Mouse (Mus musculus) midbrain, embryonic 10.5 days (tissue): ENCODE results near the gene Rps3. TPM values are rescaled to one million over a fixed set of nuclear protein-coding genes. Genes with fewer than 3 reads are reported as not detected.

ENCODE experiments used
- DNase-seq: peaks from one replicate; pipeline ENCODE4 v3.0.0-alpha.2; 2017; ENCODE audit warnings: low spot score
- H3K27ac ChIP-seq: fragments of 300-500 bp; sonication (generic); replicated peaks from 2 replicates; pipeline ENCODE4 v1.5.1; 2016; ENCODE audit warnings: mild to moderate bottlenecking
- H3K27me3 ChIP-seq: fragments of 300-500 bp; sonication (generic); 2 replicates; pipeline ENCODE4 v1.6.1; 2016; ENCODE audit warnings: low read depth, mild to moderate bottlenecking; ENCODE audit not compliant: poor library complexity, severe bottlenecking
- H3K36me3 ChIP-seq: fragments of 300-500 bp; sonication (generic); 2 replicates; pipeline ENCODE4 v1.6.1; 2016; ENCODE audit warnings: mild to moderate bottlenecking, moderate library complexity
- H3K4me1 ChIP-seq: fragments of 300-500 bp; sonication (generic); 2 replicates; pipeline ENCODE4 v1.6.1; 2016
- H3K4me3 ChIP-seq: fragments of 300-500 bp; sonication (generic); 2 replicates; pipeline ENCODE4 v1.5.1; 2016; ENCODE audit warnings: mild to moderate bottlenecking, moderate library complexity
- H3K9me3 ChIP-seq: fragments of 300-500 bp; sonication (generic); replicated peaks from 2 replicates; pipeline ENCODE4 v1.6.1; 2016; ENCODE audit warnings: mild to moderate bottlenecking
- WGBS: fragments of 180-500 bp; shearing (Covaris S2); methylation state at CpG from one replicate; pipeline ENCODE4 v1.1.7; 2016; 5-methylcytosine and 5-hydroxymethylcytosine counted together
- polyA plus RNA-seq: library from polyadenylated mRNA; unstranded; fragments of >200 nt; fragmentation: Nextera tagmentation; extraction: Ambion mirVana; gene quantifications from 2 replicates; pipeline ENCODE4 v1.2.1, GENCODE M21; 2016

The Rps3 gene
- polyA plus RNA-seq, 1 experiment from 2014 or later, result 788 TPM

DNA sequence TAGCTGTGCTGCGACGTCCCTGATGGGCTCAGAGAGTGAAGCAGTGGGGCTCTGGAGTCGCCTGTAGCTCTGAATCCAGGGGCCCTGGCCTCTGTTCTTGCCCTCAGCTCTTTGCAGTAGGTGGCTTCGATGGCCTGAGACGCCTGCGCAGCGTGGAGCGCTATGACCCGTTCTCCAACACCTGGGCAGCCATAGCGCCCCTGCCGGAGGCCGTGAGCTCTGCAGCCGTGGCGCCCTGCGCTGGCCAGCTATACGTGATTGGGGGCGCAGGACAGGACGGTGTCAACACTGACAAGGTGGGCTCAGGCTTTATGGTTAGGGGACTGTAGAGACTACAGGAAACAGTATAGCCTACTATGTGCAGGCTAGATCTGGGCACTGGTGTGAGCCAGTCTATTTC is 12.0 kb downstream of the Rps3 start:
- Histone ChIP-seq H3K27me3 (peaks cover 52% of the 10 kb centered on the region), H3K9me3 (no peaks in the 10 kb centered on the region), H3K27ac (no peak overlapping the region), H3K36me3 (peaks cover 59% of the 10 kb centered on the region), H3K4me3 (no peak overlapping the region), H3K4me1 (peaks cover 54% of the 10 kb centered on the region)
- no peak for DNase-seq
- 61% methylated on average over 18 of the region's 18 CpGs for WGBS

DNA sequence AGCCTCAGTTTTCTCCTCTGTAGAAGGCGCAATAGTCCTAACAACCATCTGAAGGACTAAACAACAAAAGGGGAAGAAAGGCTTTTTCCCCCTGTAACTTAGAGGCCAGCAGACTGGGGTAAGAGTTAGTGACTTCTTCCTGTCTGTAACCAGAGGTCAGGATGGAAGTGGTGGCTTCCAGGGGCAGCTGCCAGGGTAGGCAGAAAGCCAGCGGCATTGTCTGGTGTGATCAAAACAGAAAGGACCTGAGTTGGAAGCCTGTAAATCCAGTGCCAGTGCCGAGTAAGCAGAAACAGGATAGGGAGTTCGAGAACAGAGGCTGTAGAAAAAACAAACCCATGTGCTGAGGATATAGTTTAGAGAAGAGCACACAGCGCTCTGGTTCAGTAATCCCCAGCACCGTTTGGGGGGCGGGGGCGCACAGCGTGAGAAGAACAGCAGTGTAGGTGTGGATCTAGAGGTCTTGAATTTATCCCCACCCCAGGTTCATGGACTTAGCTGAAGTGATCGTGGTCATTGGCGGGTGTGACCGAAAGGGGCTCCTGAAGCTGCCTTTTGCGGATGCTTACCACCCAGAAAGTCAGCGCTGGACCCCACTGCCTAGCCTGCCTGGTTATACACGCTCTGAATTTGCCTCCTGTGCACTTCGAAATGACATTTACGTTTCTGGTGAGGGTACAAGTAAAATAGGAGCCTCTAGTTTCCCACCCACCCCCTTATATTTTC is 13.7 kb downstream of the Rps3 start:
- WGBS, result 87% methylated on average over 17 of the region's 17 CpGs

DNA sequence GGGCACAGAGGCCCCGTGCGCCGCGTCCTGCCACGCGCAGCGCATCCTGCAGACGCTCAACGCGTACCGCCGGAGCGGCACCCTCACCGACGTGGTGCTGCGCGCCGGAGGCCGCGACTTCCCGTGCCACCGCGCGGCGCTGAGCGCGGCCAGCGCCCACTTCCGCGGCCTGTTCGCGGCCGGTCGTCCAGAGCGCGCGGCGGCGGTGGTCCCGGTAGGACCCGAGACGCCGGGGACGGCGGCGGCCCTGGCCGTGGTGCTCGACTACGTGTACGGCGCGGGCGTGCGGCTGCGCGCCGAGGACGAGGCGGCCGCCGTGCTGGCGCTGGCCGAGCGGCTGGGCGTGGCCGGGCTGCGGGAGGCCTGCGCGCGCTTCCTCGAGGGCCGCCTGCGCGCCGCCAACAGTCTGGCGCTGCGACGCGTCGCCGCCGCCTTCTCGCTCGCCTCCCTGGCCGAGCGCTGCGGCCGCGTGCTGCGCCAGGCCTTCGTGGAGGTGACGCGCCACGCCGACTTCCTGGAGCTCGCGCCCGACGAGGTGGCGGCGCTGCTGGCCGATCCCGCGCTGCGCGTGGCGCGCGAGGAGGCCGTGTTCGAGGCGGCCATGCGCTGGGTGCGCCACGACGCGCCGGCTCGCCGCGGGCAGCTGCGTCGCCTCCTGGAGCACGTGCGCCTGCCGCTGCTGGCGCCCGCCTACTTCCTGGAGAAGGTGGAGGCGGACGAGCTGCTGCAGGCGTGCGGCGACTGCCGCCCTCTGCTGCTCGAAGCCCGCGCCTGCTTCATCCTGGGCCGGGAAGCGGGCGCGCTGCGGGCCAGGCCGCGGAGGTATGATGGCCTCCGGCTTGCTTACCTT is 15.0 kb downstream of the Rps3 start:
- H3K36me3 ChIP-seq, result peaks cover 30% of the 10 kb centered on the region
- H3K4me1 ChIP-seq, result peaks cover 51% of the 10 kb centered on the region
- peak; percentile 72 for DNase-seq
- 3% methylated on average over 145 of the region's 145 CpGs for WGBS
- H3K9me3 ChIP-seq, result no peaks in the 10 kb centered on the region
- peak overlapping the region; percentile 59 for H3K4me3 ChIP-seq
- peaks cover 56% of the 10 kb centered on the region for H3K27me3 ChIP-seq
- H3K27ac ChIP-seq, result peak overlapping the region; percentile 84

More for the DNA sequence above, 13.7 kb downstream of the Rps3 start:
- H3K4me3 ChIP-seq, result no peak overlapping the region
- H3K4me1 ChIP-seq, result peaks cover 64% of the 10 kb centered on the region
- no peak for DNase-seq
- H3K27me3 ChIP-seq, result peaks cover 56% of the 10 kb centered on the region
- no peak overlapping the region for H3K27ac ChIP-seq
- H3K36me3 ChIP-seq, result peaks cover 44% of the 10 kb centered on the region
- no peaks in the 10 kb centered on the region for H3K9me3 ChIP-seq

DNA sequence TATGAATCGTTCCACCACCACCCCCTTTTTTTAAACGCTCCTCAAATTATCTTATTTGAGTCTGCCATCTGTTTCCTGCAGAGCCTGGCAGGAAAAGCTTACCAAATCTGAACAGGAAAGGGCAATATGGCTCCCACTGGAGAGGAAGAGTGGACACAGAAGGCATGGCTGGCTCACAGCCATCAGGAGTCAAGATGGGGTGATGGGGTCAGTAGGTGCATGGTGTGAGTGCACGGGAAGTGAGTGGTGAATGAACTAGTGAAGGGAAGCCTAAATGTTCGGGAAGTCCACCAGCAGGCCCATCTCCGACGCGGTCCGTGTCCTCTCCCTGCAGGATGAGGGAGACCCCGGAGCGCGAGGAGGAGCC is 15.6 kb downstream of the Rps3 start:
- no peaks in the 10 kb centered on the region for H3K9me3 ChIP-seq
- DNase-seq, result no peak
- 30% methylated on average over 11 of the region's 11 CpGs for WGBS
- H3K4me1 ChIP-seq, result peaks cover 50% of the 10 kb centered on the region
- H3K27ac ChIP-seq, result peak overlapping the region; percentile 84
- peaks cover 56% of the 10 kb centered on the region for H3K27me3 ChIP-seq
- H3K36me3 ChIP-seq, result peaks cover 24% of the 10 kb centered on the region
- peak overlapping the region; percentile 59 for H3K4me3 ChIP-seq

DNA sequence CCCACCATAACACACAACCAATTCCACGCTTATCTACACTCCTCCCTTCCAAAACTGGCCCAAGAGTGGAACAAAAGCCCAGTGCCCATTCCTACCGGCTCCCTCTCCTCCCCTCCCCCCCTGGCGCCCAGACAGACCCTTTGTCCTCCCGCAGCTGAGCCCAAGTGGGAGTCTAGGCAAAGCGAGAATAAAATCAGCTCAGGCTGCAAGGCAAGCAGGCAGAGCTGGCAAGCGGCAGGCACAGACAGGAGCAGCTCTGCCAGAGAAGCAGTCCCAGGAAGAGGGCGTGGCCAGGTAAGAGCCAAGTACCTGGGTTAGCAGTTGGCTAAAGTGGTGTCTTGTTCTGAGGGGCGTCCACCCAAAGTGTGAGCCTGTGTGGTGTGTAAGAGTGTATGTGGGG is 17.7 kb downstream of the Rps3 start, which contains the start of gene Klhl35:
Klhl35 (plus strand) TSS at position 194 of the 400 bp plus-strand sequence.
- H3K4me1 ChIP-seq, result peaks cover 50% of the 10 kb centered on the region
- peaks cover 47% of the 10 kb centered on the region for H3K27me3 ChIP-seq
- H3K27ac ChIP-seq, result peak within 1 kb of the TSS; percentile 79
- H3K4me3 ChIP-seq, result peak within 1 kb of the TSS; percentile 33
- H3K36me3 ChIP-seq, result peaks cover 12% of the 10 kb centered on the region
- 21% methylated on average over 8 of the region's 8 CpGs for WGBS
- no peaks in the 10 kb centered on the region for H3K9me3 ChIP-seq
- peak; percentile 53 for DNase-seq

DNA sequence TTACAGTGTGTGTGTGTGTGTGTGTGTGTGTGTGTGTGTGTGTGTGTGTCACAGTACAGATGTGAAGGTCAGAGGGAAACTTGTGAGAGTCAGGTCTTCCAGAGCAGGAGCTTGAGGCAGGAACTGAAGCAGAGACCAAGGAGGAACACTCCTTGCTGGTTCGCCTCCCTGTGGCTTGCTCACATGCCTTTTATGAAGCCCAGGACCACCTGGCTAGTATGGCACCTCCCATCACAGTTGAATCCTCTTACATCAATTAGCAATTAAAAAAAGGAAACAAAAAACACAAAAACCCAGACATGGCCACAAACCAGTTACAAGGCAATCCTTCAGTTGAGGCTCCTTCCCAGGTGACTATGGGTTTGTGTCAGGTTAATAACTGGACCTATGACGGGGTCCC is 20.4 kb downstream of the Rps3 start:
- H3K9me3 ChIP-seq, result no peaks in the 10 kb centered on the region
- H3K36me3 ChIP-seq, result peaks cover 31% of the 10 kb centered on the region
- 74% methylated on average over 2 of the region's 2 CpGs for WGBS
- H3K4me3 ChIP-seq, result no peak overlapping the region
- no peak for DNase-seq
- peaks cover 32% of the 10 kb centered on the region for H3K4me1 ChIP-seq
- H3K27me3 ChIP-seq, result peaks cover 20% of the 10 kb centered on the region
- H3K27ac ChIP-seq, result no peak overlapping the region

DNA sequence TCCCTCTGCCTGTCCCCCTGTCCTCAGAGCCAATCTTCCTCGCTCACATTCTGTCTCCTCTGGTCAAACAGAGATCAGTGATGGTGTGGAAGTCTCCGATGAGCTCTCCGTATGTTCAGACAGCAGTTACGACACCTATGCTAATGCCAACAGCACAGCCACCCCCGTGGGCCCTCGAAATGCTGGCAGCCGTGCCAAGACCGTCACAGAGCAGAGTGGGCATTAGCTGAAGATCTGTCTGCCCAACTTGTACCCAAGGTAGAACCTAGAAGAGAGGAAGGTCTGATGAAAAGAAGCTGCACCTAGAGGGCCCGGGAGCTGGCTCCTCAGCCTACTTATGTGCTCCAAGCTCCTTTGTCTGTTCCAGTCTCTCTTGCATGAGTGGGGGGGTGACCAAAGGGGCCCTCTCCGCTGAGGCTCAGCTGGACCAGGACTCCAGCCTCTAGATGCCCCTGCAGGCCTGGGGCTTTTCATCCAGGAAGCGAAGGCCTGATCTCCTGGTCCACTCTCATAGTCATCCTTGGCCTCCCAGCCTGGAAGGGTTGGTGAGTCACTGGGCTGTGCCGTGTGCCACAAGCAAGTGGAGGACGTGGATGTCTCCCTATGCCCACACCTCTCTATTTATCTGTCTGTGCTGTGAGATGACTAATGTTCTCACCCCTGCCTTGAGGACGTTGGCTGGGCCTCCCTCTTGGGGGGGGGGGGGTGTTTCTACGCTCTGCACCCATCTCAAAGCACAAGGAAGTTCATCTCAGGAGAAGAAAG is 23.5 kb downstream of the Rps3 start:
- no peaks in the 10 kb centered on the region for H3K27me3 ChIP-seq
- no peak overlapping the region for H3K4me3 ChIP-seq
- WGBS, result 95% methylated on average over 15 of the region's 15 CpGs
- DNase-seq, result no peak
- peaks cover 44% of the 10 kb centered on the region for H3K36me3 ChIP-seq
- H3K27ac ChIP-seq, result no peak overlapping the region
- H3K9me3 ChIP-seq, result no peaks in the 10 kb centered on the region
- peaks cover 2% of the 10 kb centered on the region for H3K4me1 ChIP-seq

DNA sequence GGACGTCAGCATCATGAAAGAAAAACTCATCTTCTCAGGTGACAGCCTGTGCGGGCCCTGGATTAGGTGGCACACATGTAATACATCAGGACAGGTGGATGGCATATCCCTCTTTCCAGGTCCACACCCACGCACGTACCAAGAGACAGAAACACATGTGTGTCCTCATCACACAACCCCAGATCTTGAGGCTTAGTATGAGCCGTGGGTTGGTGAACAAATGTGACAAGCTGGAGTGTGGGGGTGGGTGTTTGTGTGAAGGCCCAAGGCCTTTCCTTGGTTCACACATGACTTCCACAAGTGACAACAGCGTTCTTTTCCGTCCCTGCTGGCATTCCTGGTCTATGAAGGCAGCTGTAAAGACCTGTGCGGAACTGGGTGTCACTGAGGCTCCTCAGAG is 24.7 kb downstream of the Rps3 start:
- H3K9me3 ChIP-seq, result no peaks in the 10 kb centered on the region
- H3K27me3 ChIP-seq, result no peaks in the 10 kb centered on the region
- no peak overlapping the region for H3K27ac ChIP-seq
- DNase-seq, result no peak
- 88% methylated on average over 8 of the region's 8 CpGs for WGBS
- H3K4me3 ChIP-seq, result no peak overlapping the region
- no peaks in the 10 kb centered on the region for H3K4me1 ChIP-seq
- peaks cover 44% of the 10 kb centered on the region for H3K36me3 ChIP-seq

DNA sequence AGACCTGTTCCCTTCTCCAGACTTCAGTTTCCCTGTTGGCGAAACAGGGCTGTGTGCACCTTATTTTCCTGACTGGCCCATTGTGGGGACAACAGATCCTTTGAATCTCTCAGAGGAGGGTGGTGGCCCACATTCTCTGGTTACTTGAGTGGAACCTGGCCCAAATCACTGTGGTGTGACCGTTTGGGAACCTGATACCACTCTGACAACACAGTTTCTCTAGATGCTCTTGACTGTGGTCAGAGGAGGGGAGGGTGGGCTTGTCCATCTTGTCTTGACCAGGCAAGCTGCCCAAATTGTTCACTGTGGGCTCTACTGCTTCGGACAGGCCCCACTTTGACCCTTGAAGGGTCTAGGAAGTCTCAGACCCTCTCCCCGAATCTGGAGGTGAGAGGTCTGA is 29.5 kb downstream of the Rps3 start:
- Histone ChIP-seq H3K4me1 (peaks cover 19% of the 10 kb centered on the region), H3K27ac (no peak overlapping the region), H3K27me3 (no peaks in the 10 kb centered on the region), H3K36me3 (peaks cover 20% of the 10 kb centered on the region), H3K4me3 (no peak overlapping the region), H3K9me3 (no peaks in the 10 kb centered on the region)
- WGBS, result 76% methylated on average over 4 of the region's 4 CpGs
- no peak for DNase-seq

DNA sequence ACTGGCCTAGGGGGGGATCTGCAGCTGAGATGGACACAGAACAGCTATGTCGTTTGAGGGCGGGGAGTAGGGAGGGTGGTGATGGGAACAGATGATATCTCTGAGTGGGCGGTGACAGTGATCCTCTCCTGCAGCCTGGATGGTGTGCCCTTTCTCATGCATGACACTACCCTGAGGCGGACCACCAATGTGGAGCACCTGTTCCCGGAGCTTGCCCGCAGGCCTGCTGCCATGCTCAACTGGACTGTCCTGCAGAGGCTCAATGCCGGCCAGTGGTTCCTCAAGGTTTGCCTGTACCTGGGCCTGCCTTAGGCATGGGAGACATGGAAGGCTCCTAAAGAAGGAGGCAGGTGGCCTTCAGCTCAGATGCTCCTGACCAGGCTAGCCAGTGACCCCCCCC is 30.7 kb downstream of the Rps3 start:
- H3K4me1 ChIP-seq, result peaks cover 31% of the 10 kb centered on the region
- H3K9me3 ChIP-seq, result no peaks in the 10 kb centered on the region
- 92% methylated on average over 7 of the region's 7 CpGs for WGBS
- no peak overlapping the region for H3K4me3 ChIP-seq
- DNase-seq, result no peak
- no peaks in the 10 kb centered on the region for H3K27me3 ChIP-seq
- no peak overlapping the region for H3K27ac ChIP-seq
- H3K36me3 ChIP-seq, result peaks cover 11% of the 10 kb centered on the region; the same call in 1 of the 2 replicates

DNA sequence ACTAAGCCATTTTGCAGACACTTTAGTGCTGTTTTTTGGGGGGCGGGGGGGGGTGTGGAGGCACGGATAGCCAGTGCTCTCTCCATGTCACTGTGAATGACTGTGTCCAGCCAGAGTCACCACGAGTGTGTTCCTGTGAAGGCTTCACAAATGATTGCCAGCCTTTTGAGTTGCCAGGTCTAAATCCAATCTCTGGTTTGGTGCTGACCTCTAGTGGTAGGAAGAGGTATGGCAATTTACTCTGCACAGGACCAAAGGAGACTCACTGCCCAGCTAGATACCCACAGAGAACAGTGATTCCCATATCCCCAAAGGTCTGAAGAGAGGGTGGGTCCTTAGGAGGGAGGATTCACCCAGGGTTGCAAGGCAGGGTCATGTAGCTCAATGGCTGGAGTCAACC is 32.8 kb downstream of the Rps3 start:
- Histone ChIP-seq H3K27ac (no peak overlapping the region), H3K9me3 (no peaks in the 10 kb centered on the region)

DNA sequence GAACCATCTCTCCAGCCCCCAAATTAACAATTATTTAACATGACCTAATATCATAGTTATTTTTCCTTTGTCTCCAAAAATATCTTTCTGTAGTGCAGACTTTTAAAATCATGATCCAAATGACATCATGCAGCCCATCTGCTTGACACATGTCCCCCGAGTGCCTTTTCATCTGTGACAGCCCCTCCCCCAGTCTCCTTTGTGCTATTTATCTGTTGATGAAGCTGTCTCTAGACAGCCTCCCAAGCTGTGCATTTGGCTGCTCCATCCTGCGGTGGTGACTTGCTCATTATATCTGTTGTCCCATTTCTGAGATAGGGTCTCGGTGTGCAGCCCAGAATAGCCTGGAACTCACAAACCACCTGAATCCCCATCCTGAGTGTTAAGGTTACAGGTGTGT is 33.8 kb downstream of the Rps3 start:
- H3K4me1 ChIP-seq, result peaks cover 46% of the 10 kb centered on the region
- WGBS, result 41% methylated on average over 3 of the region's 3 CpGs
- no peaks in the 10 kb centered on the region for H3K36me3 ChIP-seq
- no peak overlapping the region for H3K27ac ChIP-seq
- H3K27me3 ChIP-seq, result no peaks in the 10 kb centered on the region
- H3K4me3 ChIP-seq, result no peak overlapping the region
- no peak for DNase-seq
- H3K9me3 ChIP-seq, result no peaks in the 10 kb centered on the region

More for the DNA sequence above, 32.8 kb downstream of the Rps3 start:
- H3K27me3 ChIP-seq, result no peaks in the 10 kb centered on the region
- H3K4me1 ChIP-seq, result peaks cover 42% of the 10 kb centered on the region
- no peak overlapping the region for H3K4me3 ChIP-seq
- DNase-seq, result peak; percentile 74
- WGBS, result 0% methylated on average over 3 of the region's 3 CpGs
- no peaks in the 10 kb centered on the region for H3K36me3 ChIP-seq
